Mouse (Mus musculus) C2C12 (cell line): ENCODE data around the gene Srsf9.

Experiments used
- CEBPB ChIP-seq: IDR thresholded peaks from one replicate; pipeline ENCODE4 v1.6.1; 2011; ENCODE audit warnings: low read depth, mild to moderate bottlenecking, control low read depth, moderate library complexity
- CTCF ChIP-seq: IDR thresholded peaks from one replicate; pipeline ENCODE4 v1.5.1; 2011; ENCODE audit not compliant: control insufficient read depth, insufficient read depth, insufficient read length
- FOSL1 ChIP-seq: IDR thresholded peaks from one replicate; pipeline ENCODE4 v1.8.0; 2011; ENCODE audit warnings: mild to moderate bottlenecking, low read length; ENCODE audit not compliant: poor library complexity, insufficient read depth, severe bottlenecking
- MAX ChIP-seq: IDR thresholded peaks from one replicate; pipeline ENCODE4 v1.6.1; 2011; ENCODE audit warnings: mild to moderate bottlenecking, control low read depth
- MYOD1 ChIP-seq: IDR thresholded peaks from one replicate; pipeline ENCODE4 v1.6.1; 2011; ENCODE audit warnings: low read depth; ENCODE audit not compliant: control insufficient read depth, insufficient read length
- MYOG ChIP-seq: IDR thresholded peaks from one replicate; pipeline ENCODE4 v1.6.1; 2011; ENCODE audit not compliant: control insufficient read depth, insufficient read length; ENCODE audit errors: extremely low read depth
- USF1 ChIP-seq: IDR thresholded peaks from one replicate; pipeline ENCODE4 v1.6.1; 2011; ENCODE audit warnings: low read depth, mild to moderate bottlenecking, control low read depth, moderate library complexity

GRCm38 (mm10) chr5:115341314-115342165 lies 14.6 kb downstream of the Srsf9 start:
- no peak for TF ChIP-seq CTCF
- no peak for TF ChIP-seq MYOD1
- TF ChIP-seq MAX = no peak
- no peak for TF ChIP-seq FOSL1
- no peak for TF ChIP-seq USF1
- TF ChIP-seq MYOG = no peak
- no peak for TF ChIP-seq CEBPB
